Mouse (Mus musculus) neural tube, embryonic 11.5 days (tissue): ENCODE results near the gene Acot10. TPM values are rescaled to one million over a fixed set of nuclear protein-coding genes. Genes with fewer than 3 reads are reported as not detected.
"Not testable (repeated sequence)": the region's sequence is repeated elsewhere in the genome, so short reads cannot be mapped to it uniquely, and the experiment has no call there.

Experiments
- ATAC-seq: fragments of 200-750 bp; cut with Nextera tagmentation; 2 replicates; pipeline ENCODE4 v1.8.0; 2017; ENCODE audit warnings: moderate number of reproducible peaks, mild to moderate bottlenecking, moderate TSS enrichment, moderate library complexity; ENCODE audit not compliant: insufficient read depth, low FRiP score, low TSS enrichment
- DNase-seq: peaks from one replicate; pipeline ENCODE4 v3.0.0-alpha.2; 2015; ENCODE audit warnings: low spot score
- H3K27ac ChIP-seq: fragments of 300-500 bp; sonication (generic); 2 replicates; pipeline ENCODE4 v1.5.1; 2014; ENCODE audit warnings: low read depth, mild to moderate bottlenecking, low read length
- H3K27me3 ChIP-seq: fragments of 300-500 bp; sonication (generic); 2 replicates; pipeline ENCODE4 v1.6.1; 2014; ENCODE audit warnings: mild to moderate bottlenecking, low read length, mixed read lengths; ENCODE audit not compliant: control insufficient read depth, insufficient read depth
- H3K36me3 ChIP-seq: fragments of 300-500 bp; sonication (generic); 2 replicates; pipeline ENCODE4 v1.6.1; 2014; ENCODE audit warnings: mild to moderate bottlenecking, low read length, moderate library complexity, mixed read lengths; ENCODE audit not compliant: control insufficient read depth, insufficient read depth
- H3K4me1 ChIP-seq: fragments of 300-500 bp; sonication (generic); 2 replicates; pipeline ENCODE4 v1.6.1; 2014; ENCODE audit warnings: low read length, mixed read lengths; ENCODE audit not compliant: control insufficient read depth, insufficient read depth
- H3K4me2 ChIP-seq: fragments of 300-500 bp; sonication (generic); 2 replicates; pipeline ENCODE4 v1.6.1; 2014; ENCODE audit warnings: low read depth, mild to moderate bottlenecking, moderate library complexity
- H3K4me3 ChIP-seq: fragments of 300-500 bp; sonication (generic); 2 replicates; pipeline ENCODE4 v1.5.1; 2014; ENCODE audit warnings: low read depth, low read length
- H3K9ac ChIP-seq: fragments of 300-500 bp; sonication (generic); 2 replicates; pipeline ENCODE4 v1.6.1; 2014; ENCODE audit warnings: mild to moderate bottlenecking, low read length
- H3K9me3 ChIP-seq: fragments of 300-500 bp; sonication (generic); 2 replicates; pipeline ENCODE4 v1.6.1; 2016; ENCODE audit warnings: low read length; ENCODE audit not compliant: control insufficient read depth
- WGBS: fragments of 180-500 bp; shearing (Covaris S2); extraction: QIAGEN DNeasy Blood & Tissue Kit; methylation state at CpG from one replicate; pipeline ENCODE4 v1.1.7; 2014; 5-methylcytosine and 5-hydroxymethylcytosine counted together
- polyA plus RNA-seq: library from polyadenylated mRNA; unstranded; fragments of >200 nt; fragmentation: Nextera tagmentation; extraction: Ambion mirVana; gene quantifications from 2 replicates; pipeline ENCODE4 v1.2.1, GENCODE M21; 2014

The Acot10 gene
- polyA plus RNA-seq, result 0.19 and 0.20 TPM in 2 replicates

DNA sequence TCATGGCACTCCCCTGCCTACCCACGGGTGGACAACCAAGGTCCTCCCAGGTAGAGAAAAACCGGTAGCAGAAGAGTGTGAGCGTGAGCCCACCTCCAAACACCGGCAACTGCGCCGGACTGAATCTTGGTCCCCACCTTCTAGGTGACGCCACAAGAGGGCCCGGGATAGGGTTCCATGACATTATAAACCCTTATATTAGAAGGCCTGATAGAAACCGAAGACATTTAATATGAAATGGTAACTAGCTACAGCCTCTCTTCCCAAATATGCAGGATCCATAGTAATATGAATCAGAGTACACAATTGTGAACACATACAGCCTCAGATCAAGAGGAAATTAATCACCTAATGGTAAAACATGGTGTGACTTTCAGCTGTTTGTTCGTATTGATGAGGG, at the start of gene Acot10:
Gene Acot10, minus strand, starts transcription at position 101 of the 400 bp plus-strand sequence.
- Histone ChIP-seq H3K27me3 (no peaks in the 10 kb centered on the region), H3K4me2 (no peak within 1 kb of the TSS), H3K27ac (no peak within 1 kb of the TSS), H3K36me3 (no peaks in the 10 kb centered on the region), H3K9ac (no peak within 1 kb of the TSS), H3K4me1 (no peaks in the 10 kb centered on the region), H3K9me3 (no peaks in the 10 kb centered on the region), H3K4me3 (no peak within 1 kb of the TSS)
- ATAC-seq, result no peak
- 89% methylated on average over 10 of the region's 10 CpGs for WGBS
- no peak for DNase-seq

DNA sequence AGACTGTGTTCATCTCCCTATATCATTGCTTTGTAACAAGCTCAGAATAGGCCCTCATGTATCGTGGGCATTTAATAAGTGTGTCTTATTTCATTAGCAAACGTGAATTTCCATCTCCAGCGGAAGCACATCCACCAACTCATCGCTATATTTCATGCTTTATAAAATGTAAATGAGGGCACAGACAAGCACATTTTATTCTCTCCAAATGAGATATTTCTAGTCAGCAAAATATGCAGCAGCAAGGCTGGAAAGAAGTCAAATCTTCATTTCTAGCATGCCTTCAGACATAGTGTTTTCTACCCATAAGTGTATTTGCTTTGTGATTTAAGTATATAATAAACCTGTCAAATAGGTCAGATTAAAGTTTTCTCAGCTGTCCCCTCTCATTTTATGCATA, 45.3 kb upstream of the Acot10 start:
- Histone ChIP-seq H3K4me2 (no peak overlapping the region), H3K27me3 (no peaks in the 10 kb centered on the region), H3K9me3 (no peaks in the 10 kb centered on the region), H3K36me3 (no peaks in the 10 kb centered on the region), H3K9ac (no peak overlapping the region), H3K4me3 (no peak overlapping the region), H3K4me1 (no peaks in the 10 kb centered on the region), H3K27ac (no peak overlapping the region)
- ATAC-seq (no peak), DNase-seq (no peak)
- WGBS, result 86% methylated on average over 4 of the region's 4 CpGs

DNA sequence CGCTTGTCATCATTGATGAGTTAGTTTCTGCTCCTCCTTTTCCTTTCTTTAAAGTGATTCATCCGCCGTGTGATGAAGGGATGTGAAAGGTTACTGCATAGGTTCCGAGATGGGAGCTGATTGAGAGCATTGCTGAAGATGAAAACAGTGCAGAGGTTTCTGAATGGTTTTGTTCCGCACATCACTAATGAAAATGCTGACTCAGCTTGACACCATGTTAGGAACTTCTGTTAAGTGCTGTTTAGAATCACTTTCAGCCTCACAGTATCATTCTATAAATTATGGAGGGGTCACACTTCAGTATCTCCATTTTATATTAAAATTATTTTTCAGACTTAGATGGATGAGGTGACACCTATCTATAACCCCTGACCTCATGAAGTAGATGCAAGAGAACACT, 29.7 kb upstream of the Acot10 start:
- no peaks in the 10 kb centered on the region for H3K4me1 ChIP-seq
- no peak overlapping the region for H3K4me3 ChIP-seq
- no peaks in the 10 kb centered on the region for H3K27me3 ChIP-seq
- H3K9ac ChIP-seq, result no peak overlapping the region
- H3K4me2 ChIP-seq, result no peak overlapping the region
- DNase-seq (no peak), ATAC-seq (no peak)
- no peak overlapping the region for H3K27ac ChIP-seq
- WGBS, result 80% methylated on average over 5 of the region's 5 CpGs
- H3K36me3 ChIP-seq, result no peaks in the 10 kb centered on the region
- H3K9me3 ChIP-seq, result no peaks in the 10 kb centered on the region

DNA sequence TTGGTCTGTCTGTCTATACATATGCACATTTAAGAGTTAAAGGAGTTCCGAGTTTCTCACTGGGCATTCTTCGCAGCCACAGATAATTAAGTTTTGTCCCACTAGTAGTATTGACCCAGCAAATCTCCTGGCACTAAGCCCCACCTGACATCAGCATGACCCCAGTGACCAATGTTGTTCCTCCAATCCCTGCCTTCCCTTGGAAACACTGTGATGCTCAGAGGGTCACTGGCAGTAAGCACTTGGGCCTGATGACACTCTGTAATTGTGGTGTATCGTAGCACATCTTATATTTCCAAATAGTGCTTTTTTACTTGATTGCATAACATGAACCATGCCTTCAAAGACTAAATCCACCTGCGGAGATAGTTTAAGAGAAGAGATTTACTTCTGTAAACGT, 17.6 kb upstream of the Acot10 start:
- WGBS, result 72% methylated on average over 5 of the region's 5 CpGs
- H3K36me3 ChIP-seq, result no peaks in the 10 kb centered on the region
- ATAC-seq (no peak), DNase-seq (no peak)
- H3K27ac ChIP-seq, result no peak overlapping the region
- no peaks in the 10 kb centered on the region for H3K9me3 ChIP-seq
- no peak overlapping the region for H3K9ac ChIP-seq
- H3K4me3 ChIP-seq, result no peak overlapping the region
- no peaks in the 10 kb centered on the region for H3K27me3 ChIP-seq
- no peak overlapping the region for H3K4me2 ChIP-seq
- no peaks in the 10 kb centered on the region for H3K4me1 ChIP-seq

DNA sequence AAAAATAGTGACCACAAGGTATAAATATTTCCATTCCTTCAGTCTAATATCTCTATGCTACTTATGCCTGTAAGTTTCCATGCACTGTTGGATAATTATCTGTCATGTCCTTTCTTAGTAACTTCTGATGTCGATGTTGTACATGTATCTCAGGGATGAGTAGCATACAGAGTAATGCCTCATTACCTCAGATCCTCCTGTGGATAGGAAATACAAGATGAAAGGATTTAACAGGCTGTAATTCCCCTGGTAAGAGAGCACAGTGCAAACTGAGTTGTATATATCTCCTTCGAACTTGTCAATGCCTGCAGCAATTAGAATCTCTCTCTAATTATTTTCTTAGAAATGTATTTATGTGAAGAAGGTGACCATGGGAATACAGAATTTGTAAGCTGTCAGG, 16.2 kb upstream of the Acot10 start:
- ATAC-seq, result no peak
- 79% methylated on average over 2 of the region's 2 CpGs for WGBS

DNA sequence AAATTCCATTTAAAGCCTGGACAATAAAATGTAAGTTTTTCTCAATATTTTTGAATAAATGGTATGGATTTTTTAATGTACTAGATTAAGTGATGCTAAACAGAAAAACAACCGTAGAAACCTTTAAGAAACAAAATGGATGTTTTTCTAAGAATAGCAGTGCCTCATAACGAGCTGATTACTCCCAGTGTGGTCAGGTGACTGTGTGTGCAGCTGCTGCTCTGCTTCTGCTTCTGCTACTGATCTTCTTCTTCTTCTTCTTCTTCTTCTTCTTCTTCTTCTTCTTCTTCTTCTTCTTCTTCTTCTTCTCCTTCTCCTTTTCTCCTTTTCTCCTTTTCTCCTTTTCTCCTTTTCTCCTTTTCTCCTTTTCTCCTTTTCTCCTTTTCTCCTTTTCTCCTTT, 3.0 kb upstream of the Acot10 start:
- not testable (repeated sequence) for H3K4me2 ChIP-seq, ATAC-seq, H3K4me3 ChIP-seq, H3K27ac ChIP-seq, H3K36me3 ChIP-seq, DNase-seq, H3K9ac ChIP-seq, H3K27me3 ChIP-seq, H3K9me3 ChIP-seq, H3K4me1 ChIP-seq
- WGBS, result 80% methylated on average over 2 of the region's 2 CpGs

More for the DNA sequence above, 16.2 kb upstream of the Acot10 start:
- DNase-seq, result no peak
- Histone ChIP-seq H3K9ac (no peak overlapping the region), H3K9me3 (no peaks in the 10 kb centered on the region), H3K36me3 (no peaks in the 10 kb centered on the region), H3K27ac (no peak overlapping the region), H3K4me2 (no peak overlapping the region), H3K4me1 (no peaks in the 10 kb centered on the region), H3K27me3 (no peaks in the 10 kb centered on the region), H3K4me3 (no peak overlapping the region)

DNA sequence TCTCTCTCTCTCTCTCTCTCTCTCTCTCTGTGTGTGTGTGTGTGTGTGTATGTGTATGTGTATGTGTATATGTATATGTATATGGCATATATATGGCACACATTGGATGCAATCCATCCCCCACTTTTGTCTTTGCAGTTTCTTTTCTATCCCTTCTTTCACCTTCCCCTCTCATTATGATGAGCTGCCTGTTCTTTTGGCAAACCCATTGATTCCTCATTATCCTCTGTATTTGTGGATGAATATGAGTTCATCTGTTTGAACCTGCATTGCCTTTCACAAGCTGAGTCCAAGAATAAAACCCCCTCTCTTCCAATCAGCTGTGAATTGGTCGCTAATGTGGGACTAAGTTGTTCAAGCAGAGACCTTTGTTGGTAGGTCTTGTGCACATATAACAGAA, 1.4 kb upstream of the Acot10 start:
- H3K9me3 ChIP-seq, result no peaks in the 10 kb centered on the region
- DNase-seq (no peak), ATAC-seq (no peak)
- WGBS, result 84% methylated on average over 1 of the region's 1 CpGs
- no peak overlapping the region for H3K4me2 ChIP-seq
- no peaks in the 10 kb centered on the region for H3K36me3 ChIP-seq
- no peak overlapping the region for H3K9ac ChIP-seq
- no peaks in the 10 kb centered on the region for H3K4me1 ChIP-seq
- no peak overlapping the region for H3K27ac ChIP-seq
- no peak overlapping the region for H3K4me3 ChIP-seq
- H3K27me3 ChIP-seq, result no peaks in the 10 kb centered on the region

DNA sequence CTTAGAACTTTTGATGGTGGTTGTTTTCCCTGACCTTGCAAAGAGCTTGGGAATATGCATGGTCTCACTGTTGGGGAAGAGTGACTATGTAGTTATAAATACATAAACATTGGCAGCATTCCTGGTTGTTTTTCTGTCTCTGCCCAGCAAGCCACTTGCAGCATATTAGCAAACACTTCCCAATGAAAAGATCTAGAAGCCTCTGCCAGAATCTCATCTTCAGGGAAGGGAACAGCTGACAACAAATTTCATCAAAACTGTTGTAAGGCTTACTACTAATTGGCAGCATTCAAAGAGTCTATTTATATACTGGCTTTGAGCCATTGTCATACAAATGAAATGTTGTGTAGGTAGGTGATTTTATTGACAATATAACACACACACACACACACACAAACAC, 800 bp upstream of the Acot10 start:
- Histone ChIP-seq H3K4me2 (no peak overlapping the region), H3K36me3 (no peaks in the 10 kb centered on the region), H3K9ac (no peak overlapping the region), H3K4me3 (no peak overlapping the region), H3K27me3 (no peaks in the 10 kb centered on the region), H3K4me1 (no peaks in the 10 kb centered on the region), H3K9me3 (no peaks in the 10 kb centered on the region), H3K27ac (no peak overlapping the region)
- ATAC-seq, result no peak
- DNase-seq, result no peak

DNA sequence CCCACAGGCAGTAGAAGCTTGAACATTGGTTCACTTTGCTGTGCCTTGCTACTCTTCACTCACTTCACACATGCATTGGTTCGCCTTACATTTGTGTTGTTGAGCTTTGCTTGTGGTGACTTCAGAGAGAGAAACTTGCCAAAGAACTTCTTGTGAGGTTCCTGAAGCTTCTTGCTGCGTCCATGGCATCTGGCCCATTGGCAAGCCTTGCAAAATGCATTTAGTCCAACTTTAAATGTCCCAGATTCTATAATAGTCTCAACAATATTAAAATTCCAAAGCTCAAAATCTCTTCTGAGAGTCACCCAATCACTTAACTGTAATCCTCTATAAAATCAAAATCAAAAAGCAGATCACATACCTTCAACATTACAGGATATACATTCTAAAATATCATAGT, 6.3 kb downstream of the Acot10 start:
- ATAC-seq (no peak), DNase-seq (no peak)
- 72% methylated on average over 2 of the region's 2 CpGs for WGBS
- H3K9ac ChIP-seq, result no peak overlapping the region
- H3K9me3 ChIP-seq, result no peaks in the 10 kb centered on the region
- H3K36me3 ChIP-seq, result no peaks in the 10 kb centered on the region
- H3K27me3 ChIP-seq, result no peaks in the 10 kb centered on the region
- no peaks in the 10 kb centered on the region for H3K4me1 ChIP-seq
- H3K4me3 ChIP-seq, result no peak overlapping the region
- H3K27ac ChIP-seq, result no peak overlapping the region
- H3K4me2 ChIP-seq, result no peak overlapping the region
